Mouse (Mus musculus): Measurements from ENCODE around the gene B4galnt3. TPM values are rescaled to one million over a fixed set of nuclear protein-coding genes. Genes with fewer than 3 reads are reported as not detected.

The B4galnt3 gene
- polyA plus RNA-seq, 1 experiment from 2014 or later, result 0.22 TPM

Other genes starting within 250 kb of the B4galnt3 start
- gene Ninj2, start 201.2 kb downstream of the B4galnt3 start, polyA plus RNA-seq (2016; fragmentation: Nextera tagmentation; extraction: Ambion mirVana), result not detected in 2 replicates
- gene D330020A13Rik, start 195 bp downstream of the B4galnt3 start, polyA plus RNA-seq (2016; fragmentation: Nextera tagmentation; extraction: Ambion mirVana), result 0.28 TPM in 1 of 2 replicates, not detected in the other
- gene Kdm5a, start 69.6 kb upstream of the B4galnt3 start, polyA plus RNA-seq (2016; fragmentation: Nextera tagmentation; extraction: Ambion mirVana), result 60.6 and 65.3 TPM in 2 replicates
- 23.9 and 28.3 TPM in 2 replicates for gene Ccdc77, start 69.8 kb upstream of the B4galnt3 start, polyA plus RNA-seq (2016; fragmentation: Nextera tagmentation; extraction: Ambion mirVana)
- gene Il17ra, start 168.7 kb upstream of the B4galnt3 start, polyA plus RNA-seq (2016; fragmentation: Nextera tagmentation; extraction: Ambion mirVana), result 5.2 and 5.6 TPM in 2 replicates
- 2.5 TPM in 2 replicates for gene Tmem121b, start 199.2 kb upstream of the B4galnt3 start, polyA plus RNA-seq (2016; fragmentation: Nextera tagmentation; extraction: Ambion mirVana)
- gene Hdhd5, start 236.8 kb upstream of the B4galnt3 start, polyA plus RNA-seq (2016; fragmentation: Nextera tagmentation; extraction: Ambion mirVana), result 17.1 and 19.1 TPM in 2 replicates

Measured in forebrain, embryonic 12.5 days (tissue).